Mouse (Mus musculus) kidney, postnatal 10 days (tissue): Measurements from ENCODE around the gene Edf1.
"Not testable (repeated sequence)": the region's sequence is repeated elsewhere in the genome, so short reads cannot be mapped to it uniquely, and the experiment has no call there.

ENCODE experiments used
- DNase-seq: peaks from one replicate; pipeline ENCODE4 v3.0.0; 2021; ENCODE audit warnings: mixed read lengths

Gene Edf1

DNA sequence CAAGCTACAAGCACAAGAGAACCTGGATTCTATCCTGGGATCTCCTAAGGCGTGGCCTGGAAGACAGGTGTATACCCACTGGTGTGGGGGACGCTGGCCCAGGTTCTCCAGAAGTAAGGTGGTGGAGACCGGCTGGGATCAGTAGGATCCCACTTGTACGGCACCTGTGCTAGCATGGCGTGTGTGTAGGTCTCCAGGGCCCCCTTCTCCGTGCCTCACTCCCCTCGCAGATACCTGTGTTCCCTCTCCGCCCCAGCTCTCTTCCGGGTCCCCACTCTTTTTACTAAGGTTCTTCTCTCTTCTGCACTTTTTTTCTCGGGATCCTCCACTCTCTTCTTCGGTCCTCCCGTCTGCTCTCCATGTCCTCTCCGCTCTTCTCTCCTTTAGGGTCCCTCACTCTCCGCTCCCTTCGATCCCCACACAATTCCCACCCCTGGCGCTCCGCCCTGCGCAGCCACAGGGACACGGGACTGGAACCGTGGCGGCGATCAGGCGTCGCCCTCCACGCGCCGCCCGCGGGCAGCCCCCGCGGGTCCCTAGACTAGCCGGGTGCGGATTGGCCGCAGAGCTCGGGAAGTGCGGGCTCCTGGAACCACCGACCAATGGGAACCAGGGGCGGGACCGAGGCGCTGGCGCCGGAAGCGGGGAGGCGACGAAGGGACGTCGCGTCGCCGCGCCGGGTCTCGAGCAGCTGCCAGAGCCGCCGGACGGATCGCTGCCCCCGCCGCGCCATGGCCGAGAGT, at the start of gene Edf1:
Gene Edf1, plus strand, starts transcription at position 627 of the 743 bp plus-strand sequence.
- DNase-seq, result peak; percentile 97

DNA sequence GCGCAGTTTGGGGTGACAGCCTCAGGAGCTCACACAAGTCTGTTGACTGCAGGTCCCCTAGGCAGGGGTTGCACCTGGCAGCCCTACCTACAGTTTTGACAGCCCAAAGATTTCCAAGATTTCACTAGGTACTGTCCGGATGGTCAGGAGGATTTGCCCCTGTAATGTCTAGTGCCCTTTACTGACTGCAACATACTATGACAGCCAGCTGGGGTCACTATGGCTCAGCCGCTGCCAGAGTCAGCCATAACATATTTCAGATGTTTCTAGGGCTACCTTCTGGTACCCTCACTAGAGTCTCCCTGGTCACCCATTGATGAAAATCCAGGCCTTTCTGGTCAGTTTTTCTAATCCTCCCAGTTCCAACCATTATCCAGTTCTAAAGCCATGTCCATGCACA, 47.7 kb upstream of the Edf1 start:
- DNase-seq, result no peak

GRCm38 (mm10) chr2:25526510-25527302, 30.9 kb upstream of the Edf1 start:
- DNase-seq, result no peak

- DNase-seq, result no peak
Observed at GRCm38 (mm10) chr2:25533707-25534106, 23.9 kb upstream of the Edf1 start.

GRCm38 (mm10) chr2:25534178-25534865, 23.3 kb upstream of the Edf1 start:
- DNase-seq, result peak; percentile 67

- no peak for DNase-seq
Observed at GRCm38 (mm10) chr2:25534866-25535182, 22.8 kb upstream of the Edf1 start.

DNA sequence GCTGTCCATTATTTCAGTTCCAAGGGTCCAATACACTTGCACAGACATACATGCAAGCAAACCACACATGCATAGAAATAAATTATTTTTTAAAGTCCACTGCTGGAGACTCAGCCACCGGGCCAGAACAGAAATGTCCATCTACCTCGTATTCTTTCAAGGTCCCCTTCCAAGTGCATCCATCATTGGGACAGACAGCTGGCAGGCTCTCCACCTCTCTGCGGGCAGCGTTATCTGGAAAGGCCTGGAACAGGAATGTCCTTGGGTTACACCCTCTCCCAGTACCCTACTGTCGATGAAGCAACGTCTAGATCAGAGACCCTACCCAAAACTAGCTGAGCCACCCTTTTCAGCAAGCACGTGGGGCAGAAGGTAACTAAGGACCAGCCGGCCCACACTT, 21.1 kb upstream of the Edf1 start:
- DNase-seq, result no peak

DNA sequence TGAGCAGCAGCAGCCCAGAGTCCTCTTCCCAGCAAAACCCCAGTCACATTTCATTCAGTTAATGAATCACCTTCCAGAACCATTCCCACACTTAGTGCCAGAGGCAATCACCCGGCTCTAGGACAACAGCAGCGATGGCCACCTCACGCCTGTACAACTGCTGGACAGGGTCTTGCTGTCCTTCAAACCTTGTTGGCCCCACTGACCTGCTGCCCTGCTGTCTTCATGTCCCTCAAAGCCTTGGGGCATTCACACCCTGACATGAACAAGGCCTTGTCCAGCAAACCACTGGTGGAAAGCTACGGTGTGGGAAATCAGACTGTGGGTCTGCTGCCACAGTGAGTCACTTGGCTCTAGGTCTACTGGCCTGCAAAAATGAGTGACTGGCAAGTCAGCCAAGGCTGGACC, 17.1 kb upstream of the Edf1 start:
- peak; percentile 44 for DNase-seq

- no peak for DNase-seq
Observed at GRCm38 (mm10) chr2:25541644-25542367, 15.8 kb upstream of the Edf1 start.

DNA sequence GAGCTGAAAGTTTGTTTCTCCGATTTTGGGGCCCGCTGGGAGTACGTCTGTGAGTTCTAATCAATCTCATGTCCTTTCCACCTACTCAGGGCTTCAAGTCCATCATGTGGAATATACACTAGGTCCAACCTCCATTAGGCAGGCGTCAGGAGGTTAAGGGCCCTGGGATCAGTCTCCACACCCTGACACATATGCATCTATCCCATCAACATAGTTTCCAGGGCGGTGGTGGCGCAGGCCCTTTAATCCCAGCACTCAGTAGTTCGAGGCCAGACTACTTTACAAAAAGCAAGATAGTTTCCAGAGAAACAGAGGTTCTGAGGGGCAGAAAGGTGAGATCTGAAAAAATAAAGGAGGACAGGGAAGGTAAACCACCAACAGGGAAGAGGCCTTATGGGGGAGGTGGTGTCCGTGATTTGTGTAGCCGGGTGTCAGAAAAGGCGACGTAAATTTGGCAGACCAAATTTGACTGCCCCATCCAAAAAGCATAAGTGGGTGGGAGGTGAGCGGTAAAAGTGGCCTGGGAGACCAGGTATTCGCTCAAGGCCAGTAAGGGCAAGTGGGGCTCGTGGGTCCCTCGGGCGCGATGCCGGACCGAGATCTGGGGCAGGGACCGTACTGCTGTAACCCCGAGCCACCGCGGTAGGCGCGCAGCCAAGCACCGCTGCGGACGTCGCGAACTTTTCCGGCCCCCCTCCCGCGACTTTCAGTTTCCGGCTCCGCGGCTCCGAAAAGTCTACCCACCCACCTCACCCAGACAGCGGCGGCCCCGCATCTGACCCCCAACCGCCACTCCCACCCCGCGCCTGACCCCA, 11.4 kb upstream of the Edf1 start:
- DNase-seq, result no peak

DNA sequence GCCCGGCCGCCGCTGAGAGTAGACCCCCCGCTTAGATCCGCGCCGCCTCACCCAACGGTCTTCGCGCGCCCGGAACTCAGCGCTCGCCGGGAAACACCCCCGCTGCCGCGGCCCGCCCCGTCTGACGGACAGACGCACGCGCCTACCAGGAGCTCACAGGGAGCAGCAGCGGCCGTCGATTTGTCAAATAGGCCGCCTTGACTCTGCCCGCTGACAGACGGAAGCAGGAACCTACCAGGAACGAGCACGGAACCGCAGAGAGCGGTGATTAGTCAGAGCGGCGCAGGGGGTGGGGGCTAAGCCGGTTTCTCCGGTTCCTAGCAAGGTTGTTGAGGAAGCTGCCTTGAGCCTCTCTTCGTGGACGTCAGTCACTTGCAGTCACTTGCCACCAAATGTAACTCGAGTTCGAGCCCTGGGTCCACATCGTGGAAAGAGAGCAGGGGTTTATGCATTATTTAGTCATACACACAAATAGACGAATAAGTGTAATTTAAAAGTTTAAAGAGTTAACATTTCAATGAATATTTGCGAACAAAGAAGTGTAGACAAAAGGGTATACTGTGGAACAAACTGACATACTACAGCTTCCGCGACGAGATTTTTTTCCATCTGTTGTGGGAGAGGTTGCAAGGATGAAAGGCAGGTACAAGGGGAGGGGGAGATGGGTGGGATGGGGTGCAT, 10.7 kb upstream of the Edf1 start, which contains the start of gene Traf2:
Gene Traf2, minus strand, starts transcription at position 130 of the 681 bp plus-strand sequence.
- peak; percentile 99 for DNase-seq

GRCm38 (mm10) chr2:25549021-25549991, 8.3 kb upstream of the Edf1 start:
- DNase-seq, result no peak

DNA sequence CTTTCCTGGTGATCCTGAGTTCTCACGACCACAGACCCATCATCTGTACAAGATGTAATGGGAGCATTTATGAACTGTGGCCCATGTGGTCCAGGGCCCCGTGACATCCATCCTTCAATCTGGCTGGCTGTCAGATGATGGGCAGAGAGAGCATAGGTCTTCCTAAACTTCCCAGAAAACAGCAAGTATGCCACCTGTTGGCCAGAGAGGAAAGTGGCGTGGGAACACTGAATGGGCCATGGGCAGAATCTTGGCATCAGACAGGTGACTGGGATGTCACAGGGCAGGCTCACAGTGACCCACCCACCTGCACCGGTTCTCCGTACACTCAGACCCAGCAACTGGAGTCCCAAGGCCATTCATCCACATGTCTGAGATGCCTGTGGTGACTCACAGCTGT, 6.5 kb upstream of the Edf1 start:
- DNase-seq, result peak; percentile 73

- DNase-seq, result not testable (repeated sequence)
Observed at GRCm38 (mm10) chr2:25553171-25553786, 4.4 kb upstream of the Edf1 start.

DNA sequence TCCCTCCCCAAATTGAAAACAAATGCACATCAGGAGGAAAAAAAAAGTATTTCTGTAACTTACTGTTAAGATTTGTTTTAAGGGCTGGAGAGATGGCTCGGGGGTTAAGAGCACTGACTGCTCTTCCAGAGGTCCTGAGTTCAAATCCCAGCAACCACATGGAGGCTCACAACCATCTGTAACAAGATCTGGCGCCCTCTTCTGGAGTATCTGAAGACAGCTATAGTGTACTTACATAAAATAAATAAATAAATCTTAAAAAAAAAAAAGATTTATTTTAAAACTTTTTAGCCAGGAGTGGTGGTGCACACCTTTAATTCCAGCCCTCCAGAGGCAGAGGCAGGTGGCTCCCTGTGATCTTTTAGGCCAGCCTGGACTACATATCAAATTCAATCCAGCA, 2.2 kb upstream of the Edf1 start:
- not testable (repeated sequence) for DNase-seq

DNA sequence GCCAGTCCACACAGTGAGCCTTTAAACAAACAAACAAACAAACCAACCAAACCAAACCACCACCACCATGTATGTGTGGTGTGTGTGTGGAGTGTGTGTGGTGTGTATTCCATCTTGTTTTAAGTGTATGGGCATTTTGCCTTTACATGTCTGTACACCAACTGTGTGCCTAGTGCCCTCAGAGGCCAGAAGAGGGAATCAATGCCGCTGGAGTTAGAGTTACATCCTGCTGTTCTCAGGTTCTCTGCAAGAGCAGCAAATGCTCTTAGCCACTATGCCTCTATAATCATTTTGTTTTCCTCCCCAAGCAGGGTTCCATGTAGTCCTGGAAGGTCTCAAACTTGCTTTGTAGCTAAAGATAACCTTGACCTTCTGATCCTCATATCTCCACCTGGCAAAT, 1.4 kb upstream of the Edf1 start:
- DNase-seq, result no peak

DNA sequence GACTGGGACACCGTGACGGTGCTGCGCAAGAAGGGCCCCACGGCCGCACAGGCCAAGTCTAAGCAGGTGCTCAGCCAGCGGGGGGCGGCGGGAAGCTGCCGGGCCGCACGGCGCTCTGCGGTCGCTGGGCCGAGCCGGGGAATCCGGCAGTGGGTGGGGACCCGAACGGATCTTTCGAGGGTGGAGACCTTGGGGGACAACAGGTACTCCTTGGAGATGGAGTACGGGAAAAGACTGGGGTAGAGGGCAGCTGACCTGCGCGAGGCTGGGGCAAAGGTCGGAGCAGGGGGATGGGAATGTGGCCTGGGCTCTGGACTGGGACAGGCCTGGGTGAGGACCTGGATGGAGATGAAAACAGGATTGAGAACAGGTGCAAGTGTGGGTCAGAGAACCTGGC, 315 bp downstream of the Edf1 start:
- DNase-seq, result no peak

- DNase-seq, result no peak
Observed at GRCm38 (mm10) chr2:25558774-25559173, 1.1 kb downstream of the Edf1 start.

DNA sequence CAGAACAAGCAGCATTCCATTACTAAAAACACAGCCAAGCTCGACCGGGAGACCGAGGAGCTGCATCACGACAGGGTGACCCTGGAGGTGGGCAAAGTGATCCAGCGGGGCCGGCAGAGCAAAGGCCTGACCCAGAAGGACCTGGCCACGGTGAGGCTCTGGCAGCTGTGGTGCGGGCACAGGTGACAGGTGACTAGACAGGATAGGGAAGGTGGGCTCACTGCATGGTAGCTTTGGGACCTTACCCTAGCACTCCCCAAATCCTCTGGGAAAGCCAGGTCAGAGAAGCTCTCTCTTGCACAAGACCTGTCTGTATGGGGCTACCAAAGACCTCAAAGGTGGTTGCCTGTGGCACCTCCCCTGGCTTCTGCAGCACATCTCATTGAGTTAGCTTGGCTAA, 2.9 kb downstream of the Edf1 start:
- no peak for DNase-seq

GRCm38 (mm10) chr2:25561946-25562345, 4.3 kb downstream of the Edf1 start:
- DNase-seq, result no peak
